Mouse (Mus musculus): ENCODE results near the gene Auts2. TPM values are rescaled to one million over a fixed set of nuclear protein-coding genes. Genes with fewer than 3 reads are reported as not detected.

The Auts2 gene
- total and polyA plus RNA-seq, 3 experiments: not detected

GRCm38 (mm10) chr5:132378977-132379376 lies 164.2 kb downstream of the Auts2 start:
- dilution Hi-C loops (cut with MboI; ENCODE audit: extremely low pct_ligation_motif_present, extremely low pct_unique_long_range_greater_than_20kb, low sequenced_read_pairs): no loop called here
- TF ChIP-seq POLR2A (IDR thresholded peaks at IDR 0.05; ENCODE audit: low read depth, low read length) (no peak), HCFC1 (IDR thresholded peaks at IDR 0.05; ENCODE audit: low read depth, low read length) (no peak), ZMIZ1 (IDR thresholded peaks at IDR 0.05; ENCODE audit: low read depth, low read length) (no peak), MAZ (IDR thresholded peaks at IDR 0.05; ENCODE audit: low read depth, low read length) (no peak), USF1 (IDR thresholded peaks at IDR 0.05; ENCODE audit: low read depth, low read length) (no peak), SMC3 (IDR thresholded peaks at IDR 0.05; ENCODE audit: low read depth, low read length) (no peak), ZNF384 (IDR thresholded peaks at IDR 0.05; ENCODE audit: low read depth, low read length) (no peak), ETS1 (conservative IDR thresholded peaks at IDR 0.05; ENCODE audit: low read depth, low read length) (no peak), BHLHE40 (IDR thresholded peaks at IDR 0.05; ENCODE audit: low read depth, low read length) (no peak), E2F4 (IDR thresholded peaks at IDR 0.05; ENCODE audit: insufficient replicate concordance, low read depth, low read length) (no peak), IRF4 (IDR thresholded peaks at IDR 0.05; ENCODE audit: low read depth, low read length) (no peak), KAT2A (IDR thresholded peaks at IDR 0.05; ENCODE audit: insufficient replicate concordance, low read length) (no peak), MXI1 (IDR thresholded peaks at IDR 0.05; ENCODE audit: low read depth, low read length) (no peak), CHD2 (IDR thresholded peaks at IDR 0.05; ENCODE audit: low read length) (no peak)

GRCm38 (mm10) chr5:132375130-132375529 lies 168.0 kb downstream of the Auts2 start:
- no peak for DNase-seq (ENCODE audit: extremely low read depth)
- dilution Hi-C loops (cut with MboI; ENCODE audit: extremely low pct_ligation_motif_present, extremely low pct_unique_long_range_greater_than_20kb, low sequenced_read_pairs): no loop called here

More at GRCm38 (mm10) chr5:132378977-132379376, 164.2 kb downstream of the Auts2 start:
- no peak for DNase-seq (ENCODE audit: extremely low read depth)
- Histone ChIP-seq H3K27me3 (replicated peaks) (no peaks in the 10 kb centered on the region), H3K36me3 (replicated peaks in 1 of 2; ENCODE audit: control insufficient read depth in 1 of 2, insufficient read depth in 1 of 2, low read length in 1 of 2) (no peaks in the 10 kb centered on the region), H3K27ac (ENCODE audit: insufficient read depth, low read depth) (no peak overlapping the region), H3K9ac (ENCODE audit: insufficient read depth, low read depth) (no peak overlapping the region), H3K9me3 (replicated peaks; ENCODE audit: low read length) (peaks cover 69% of the 10 kb centered on the region), H3K4me2 (ENCODE audit: insufficient read depth, low read depth, poor library complexity, severe bottlenecking) (no peak overlapping the region), H3K4me3 (replicated peaks in 1 of 3; ENCODE audit: low read depth in 2 of 3, low read length in 2 of 3, poor library complexity in 1 of 3) (no peak overlapping the region), H3K4me1 (ENCODE audit: control insufficient read depth in 1 of 2, insufficient read depth in 2 of 2) (no peaks in the 10 kb centered on the region), H3K79me2 (replicated peaks; ENCODE audit: control insufficient read depth, extremely low read depth, insufficient read depth, poor library complexity, severe bottlenecking) (no peaks in the 10 kb centered on the region)
- in situ Hi-C loops (cut with MboI; ENCODE audit: low pct_ligation_motif_present, low pct_unique_long_range_greater_than_20kb, low sequenced_read_pairs): no loop called here

More at GRCm38 (mm10) chr5:132375130-132375529, 168.0 kb downstream of the Auts2 start:
- TF ChIP-seq TCF12 (IDR thresholded peaks at IDR 0.05; ENCODE audit: low read depth, low read length) (no peak), E2F4 (IDR thresholded peaks at IDR 0.05; ENCODE audit: insufficient replicate concordance, low read depth, low read length) (no peak), PAX5 (IDR thresholded peaks at IDR 0.05; ENCODE audit: low read length) (no peak), POLR2AphosphoS2 (IDR thresholded peaks at IDR 0.05; ENCODE audit: low read depth, low read length) (no peak), SMC3 (IDR thresholded peaks at IDR 0.05; ENCODE audit: low read depth, low read length) (no peak), CHD2 (IDR thresholded peaks at IDR 0.05; ENCODE audit: low read length) (no peak), RAD21 (IDR thresholded peaks at IDR 0.05; ENCODE audit: low read depth, low read length) (no peak), MXI1 (IDR thresholded peaks at IDR 0.05; ENCODE audit: low read depth, low read length) (no peak), CTCF (conservative IDR thresholded peaks at IDR 0.05 in 1 of 2, IDR thresholded peaks at IDR 0.05 in 1 of 2; ENCODE audit: low read depth in 2 of 2, low read length in 2 of 2) (no peak), MEF2A (IDR thresholded peaks at IDR 0.05; ENCODE audit: borderline replicate concordance, low read depth, low read length) (no peak), BHLHE40 (IDR thresholded peaks at IDR 0.05; ENCODE audit: low read depth, low read length) (no peak), MAZ (IDR thresholded peaks at IDR 0.05; ENCODE audit: low read depth, low read length) (no peak), JUND (conservative IDR thresholded peaks at IDR 0.05; ENCODE audit: low read depth, low read length) (no peak), USF1 (IDR thresholded peaks at IDR 0.05; ENCODE audit: low read depth, low read length) (no peak), ELF1 (IDR thresholded peaks at IDR 0.05; ENCODE audit: low read depth, low read length) (no peak), RCOR1 (conservative IDR thresholded peaks at IDR 0.05; ENCODE audit: low read depth, low read length) (no peak), ZC3H11A (IDR thresholded peaks at IDR 0.05; ENCODE audit: low read depth, low read length) (no peak), MAFK (IDR thresholded peaks at IDR 0.05; ENCODE audit: insufficient replicate concordance, low read length) (no peak)
- H3K27ac ChIP-seq (ENCODE audit: insufficient read depth, low read depth): no peak overlapping the region
- no peak overlapping the region for H3K9ac ChIP-seq (ENCODE audit: insufficient read depth, low read depth)
- no peak overlapping the region for H3K4me3 ChIP-seq (replicated peaks in 1 of 3; ENCODE audit: low read depth in 2 of 3, low read length in 2 of 3, poor library complexity in 1 of 3)
- H3K9me3 ChIP-seq (replicated peaks; ENCODE audit: low read length): peaks cover 69% of the 10 kb centered on the region
- H3K4me1 ChIP-seq (ENCODE audit: control insufficient read depth in 1 of 2, insufficient read depth in 2 of 2): no peaks in the 10 kb centered on the region
- no peaks in the 10 kb centered on the region for H3K36me3 ChIP-seq (replicated peaks in 1 of 2; ENCODE audit: control insufficient read depth in 1 of 2, insufficient read depth in 1 of 2, low read length in 1 of 2)
- H3K79me2 ChIP-seq (replicated peaks; ENCODE audit: control insufficient read depth, extremely low read depth, insufficient read depth, poor library complexity, severe bottlenecking): no peaks in the 10 kb centered on the region
- in situ Hi-C loops (cut with MboI; ENCODE audit: low pct_ligation_motif_present, low pct_unique_long_range_greater_than_20kb, low sequenced_read_pairs): no loop called here
- H3K27me3 ChIP-seq (replicated peaks): no peaks in the 10 kb centered on the region
- H3K4me2 ChIP-seq (ENCODE audit: insufficient read depth, low read depth, poor library complexity, severe bottlenecking): no peak overlapping the region

Measured in CH12.LX (cell line).